In genomic region chr3:146621966-146622365, GRCm38 (mm10) we compare ENCODE assay signal across 40 mouse cellular contexts. TPM values are rescaled to one million over a fixed set of nuclear protein-coding genes. Genes with fewer than 3 reads are reported as not detected.
DNase-seq lines count a peak whose midpoint lies in the region; ATAC-seq and TF ChIP-seq lines count a peak whose summit lies in the region.
"Had no signal": no experiment of that assay in that cellular context is flagged by ENCODE, and none has a peak within 500 bp of the region (broad histone marks: within the 10 kb centered on the region; RNA-seq: fewer than 3 reads in every experiment).

No protein-coding gene starts in this region.

- no peak overlapping the region for H3K27ac ChIP-seq in liver, adult 2 months (replicated peaks; ENCODE audit: insufficient read depth, low read depth, low read length)
- H3K27ac ChIP-seq in liver, embryonic 11.5 days (ENCODE audit: low read depth, low read length): no peak overlapping the region
- H3K27ac ChIP-seq: embryonic facial prominence, embryonic 13.5 days; forebrain, embryonic 10.5 days; forebrain, embryonic 15.5 days; gastrocnemius, adult 2 months; heart, embryonic 13.5 days; hindbrain, embryonic 15.5 days; lung, embryonic 15.5 days; midbrain, embryonic 10.5 days; midbrain, embryonic 15.5 days; neural tube, embryonic 15.5 days; stomach, postnatal 0 days had no signal

- no peak for TF ChIP-seq CTCF in liver, adult 2 months (IDR thresholded peaks at IDR 0.05; ENCODE audit: low read depth, low read length)

- peaks cover 85% of the 10 kb centered on the region for H3K36me3 ChIP-seq in liver, adult 2 months (ENCODE audit: control insufficient read depth, insufficient read depth, low read length)
- H3K36me3 ChIP-seq in liver, embryonic 11.5 days (ENCODE audit: control insufficient read depth, insufficient read depth, low read length): no peaks in the 10 kb centered on the region
- H3K36me3 ChIP-seq: embryonic facial prominence, embryonic 13.5 days; forebrain, embryonic 10.5 days; forebrain, embryonic 15.5 days; G1E; heart, embryonic 13.5 days; hindbrain, embryonic 15.5 days; lung, embryonic 15.5 days; midbrain, embryonic 10.5 days; midbrain, embryonic 15.5 days; neural tube, embryonic 15.5 days had no signal

- no peaks in the 10 kb centered on the region for H3K9me3 ChIP-seq in liver, embryonic 11.5 days (ENCODE audit: control insufficient read depth, low read length)
- H3K9me3 ChIP-seq: embryonic facial prominence, embryonic 13.5 days; forebrain, embryonic 10.5 days; forebrain, embryonic 15.5 days; G1E; heart, embryonic 13.5 days; hindbrain, embryonic 15.5 days; lung, embryonic 15.5 days; midbrain, embryonic 10.5 days; midbrain, embryonic 15.5 days; neural tube, embryonic 15.5 days had no signal

- no peak for ATAC-seq in liver, embryonic 11.5 days (replicated peaks; ENCODE audit: low FRiP score)
- ATAC-seq: forebrain, embryonic 15.5 days; inflammation-experienced regulatory T-cells, adult 6 months; midbrain, embryonic 15.5 days had no signal

- no peak overlapping the region for H3K4me3 ChIP-seq in liver, adult 2 months (ENCODE audit: insufficient read depth, low read depth, low read length)
- no peak overlapping the region for H3K4me3 ChIP-seq in liver, embryonic 11.5 days (ENCODE audit: low read depth, low read length)
- H3K4me3 ChIP-seq: embryonic facial prominence, embryonic 13.5 days; forebrain, embryonic 10.5 days; forebrain, embryonic 15.5 days; gastrocnemius, adult 2 months; heart, embryonic 13.5 days; hindbrain, embryonic 15.5 days; lung, embryonic 15.5 days; midbrain, embryonic 10.5 days; midbrain, embryonic 15.5 days; neural tube, embryonic 15.5 days had no signal

- no peak overlapping the region for H3K9ac ChIP-seq in liver, adult 2 months (ENCODE audit: low read depth, low read length)
- H3K9ac ChIP-seq in liver, embryonic 11.5 days (ENCODE audit: low read depth, low read length): no peak overlapping the region
- H3K9ac ChIP-seq: embryonic facial prominence, embryonic 13.5 days; forebrain, embryonic 15.5 days; heart, embryonic 13.5 days; hindbrain, embryonic 15.5 days; lung, embryonic 15.5 days; midbrain, embryonic 15.5 days; neural tube, embryonic 15.5 days had no signal

- no peak for TF ChIP-seq POLR2A in liver, adult 2 months (IDR thresholded peaks at IDR 0.05; ENCODE audit: extremely low read depth, insufficient read depth, low read length)

- H3K4me1 ChIP-seq in liver, adult 2 months (ENCODE audit: control insufficient read depth, insufficient read depth, low read length): no peaks in the 10 kb centered on the region; the same call in 1 of the 2 replicates
- H3K4me1 ChIP-seq in liver, embryonic 11.5 days (replicated peaks; ENCODE audit: control insufficient read depth, insufficient read depth, low read length): no peaks in the 10 kb centered on the region
- H3K4me1 ChIP-seq: embryonic facial prominence, embryonic 13.5 days; forebrain, embryonic 10.5 days; lung, embryonic 15.5 days; midbrain, embryonic 10.5 days; midbrain, embryonic 15.5 days; neural tube, embryonic 15.5 days had no signal

- no peaks in the 10 kb centered on the region for H3K79me2 ChIP-seq in liver, adult 2 months (ENCODE audit: control insufficient read depth, insufficient read depth, low read length)

- no peaks in the 10 kb centered on the region for H3K27me3 ChIP-seq in liver, adult 2 months (ENCODE audit: control insufficient read depth, insufficient read depth, low read length)
- no peaks in the 10 kb centered on the region for H3K27me3 ChIP-seq in liver, embryonic 11.5 days (replicated peaks; ENCODE audit: control insufficient read depth, insufficient read depth, low read length)
- H3K27me3 ChIP-seq: embryonic facial prominence, embryonic 13.5 days; forebrain, embryonic 15.5 days; heart, embryonic 13.5 days; hindbrain, embryonic 15.5 days; lung, embryonic 15.5 days; midbrain, embryonic 15.5 days; neural tube, embryonic 15.5 days had no signal

- 87% methylated on average over 11 of the region's 11 CpGs for WGBS in liver, adult 2 months
- WGBS in liver, embryonic 11.5 days: 82% methylated on average over 11 of the region's 11 CpGs

- H3K4me2 ChIP-seq in liver, embryonic 11.5 days: no peak overlapping the region
- H3K4me2 ChIP-seq: embryonic facial prominence, embryonic 13.5 days; forebrain, embryonic 15.5 days; heart, embryonic 13.5 days; hindbrain, embryonic 15.5 days; lung, embryonic 15.5 days; midbrain, embryonic 15.5 days; neural tube, embryonic 15.5 days had no signal

- peak; percentile 67 to 80 for DNase-seq in frontal cortex, adult 2 months (ENCODE audit: extremely low spot score in 1 of 2, low spot score in 1 of 2)
- DNase-seq in frontal cortex, postnatal 25 days (ENCODE audit: low spot score in 2 of 2): no peak
- peak; percentile 37 for DNase-seq in liver, adult 2 months (ENCODE audit: extremely low read depth, low read depth, low spot score)
- DNase-seq in liver, embryonic 11.5 days (ENCODE audit: low spot score): no peak
- DNase-seq in right cerebral cortex, postnatal 10 days (ENCODE audit: low spot score in 2 of 2): peak; percentile 45 to 63
- no peak for DNase-seq in spleen, postnatal 36 days (ENCODE audit: low spot score in 2 of 2)
- no peak for DNase-seq in heart, adult 11 months
- DNase-seq: adrenal gland, adult 8-10 months; cerebellum, adult 11 months; cerebellum, adult 9-10 months; gastrocnemius, adult 2 months; heart, postnatal 10 days; kidney, adult 11 months; kidney, postnatal 14 days; liver; retina, postnatal 1 day; spleen, adult 18-20 months; thymus, adult 2 months; thymus, postnatal 36 days had no signal

RNA-seq across cellular contexts. Expression of gene Dnase2b, which starts 6.6 kb away (rescaled TPM):
- polyA plus RNA-seq in frontal cortex, adult 2 months (2012; rRNA removed): not detected in 2 replicates
- 11.0 and 15.6 TPM in 2 replicates for total RNA-seq in liver, adult 2 months (2014; rRNA removed)
- 6.2 and 6.6 TPM in 2 replicates for polyA plus RNA-seq in liver, adult 2 months (2012; rRNA removed)
- polyA plus RNA-seq in liver, embryonic 11.5 days (2014; fragmentation: Nextera tagmentation; extraction: Ambion mirVana): 0.09 and 0.11 TPM in 2 replicates
- total RNA-seq: adrenal gland, adult 8-10 months; heart, adult 8-10 months; heart, postnatal 10 days; hematopoietic stem cell, adult 5-6 weeks; layer of hippocampus, adult 18-20 months; layer of hippocampus, postnatal 25 days; megakaryocyte progenitor cell, adult 5-6 weeks had no signal
- polyA plus RNA-seq: forebrain, embryonic 10.5 days; forebrain, embryonic 15.5 days; G1E; heart, embryonic 13.5 days; hindbrain, embryonic 15.5 days; inflammation-experienced regulatory T-cells, adult 6 months; kidney, embryonic 14.5 days; limb, embryonic 11.5 days; lung, embryonic 15.5 days; midbrain, embryonic 10.5 days; midbrain, embryonic 15.5 days; neural tube, embryonic 15.5 days; stomach, postnatal 0 days; thymus, adult 2 months had no signal

RNA-seq across cellular contexts. Expression of gene 4930503B20Rik, which starts 29.2 kb away (rescaled TPM):
- not detected in 2 replicates for polyA plus RNA-seq in frontal cortex, adult 2 months (2012; rRNA removed)
- total RNA-seq in liver, adult 2 months (2014; rRNA removed): not detected in 2 replicates
- polyA plus RNA-seq in liver, adult 2 months (2012; rRNA removed): not detected in 2 replicates
- polyA plus RNA-seq in liver, embryonic 11.5 days (2014; fragmentation: Nextera tagmentation; extraction: Ambion mirVana): not detected in 2 replicates
- total RNA-seq: adrenal gland, adult 8-10 months; gastrocnemius, adult 2 months; gastrocnemius, postnatal 4 days; heart, postnatal 10 days; hematopoietic stem cell, adult 5-6 weeks; layer of hippocampus, adult 18-20 months; layer of hippocampus, postnatal 25 days; megakaryocyte progenitor cell, adult 5-6 weeks had no signal
- polyA plus RNA-seq: forebrain, embryonic 10.5 days; forebrain, embryonic 15.5 days; G1E; heart, embryonic 13.5 days; hindbrain, embryonic 15.5 days; inflammation-experienced regulatory T-cells, adult 6 months; kidney, embryonic 14.5 days; limb, embryonic 11.5 days; liver, embryonic 16.5 days; midbrain, embryonic 10.5 days; midbrain, embryonic 15.5 days; neural tube, embryonic 15.5 days; stomach, postnatal 0 days had no signal

RNA-seq across cellular contexts. Expression of gene Uox, which starts 51.7 kb away (rescaled TPM):
- polyA plus RNA-seq in frontal cortex, adult 2 months (2012; rRNA removed): 0.20 and 0.34 TPM in 2 replicates
- 1,668 and 2,080 TPM in 2 replicates for total RNA-seq in liver, adult 2 months (2014; rRNA removed)
- 512 and 535 TPM in 2 replicates for polyA plus RNA-seq in liver, adult 2 months (2012; rRNA removed)
- 0.34 and 0.55 TPM in 2 replicates for polyA plus RNA-seq in liver, embryonic 11.5 days (2014; fragmentation: Nextera tagmentation; extraction: Ambion mirVana)
- total RNA-seq: gastrocnemius, adult 2 months; heart, adult 8-10 months; heart, postnatal 10 days; hematopoietic stem cell, adult 5-6 weeks; layer of hippocampus, postnatal 25 days; megakaryocyte progenitor cell, adult 5-6 weeks had no signal
- polyA plus RNA-seq: forebrain, embryonic 10.5 days; forebrain, embryonic 15.5 days; G1E; kidney, embryonic 14.5 days; limb, embryonic 11.5 days; midbrain, embryonic 10.5 days; midbrain, embryonic 15.5 days; neural tube, embryonic 15.5 days had no signal

Comparison
In these comparisons a context has a peak if more than half of its experiments do, and no peak if none do; other contexts are left out.
1. DNase-seq: peak in frontal cortex, adult 2 months (2 of 2), liver, adult 2 months (single experiment) and right cerebral cortex, postnatal 10 days (2 of 2); none in frontal cortex, postnatal 25 days (0 of 2), liver, embryonic 11.5 days (single experiment), spleen, postnatal 36 days (0 of 2) and heart, adult 11 months (single experiment).
2. RNA of gene Uox, which starts 51.7 kb away (polyA plus RNA-seq): 512 to 535 TPM in liver, adult 2 months; 0.34 to 0.55 TPM in liver, embryonic 11.5 days and 0.20 to 0.34 TPM in frontal cortex, adult 2 months; every median in the first group is over 100 times any median in the second.